14 mouse cellular contexts compared by ENCODE assay signal in genomic region chr3:24463941-24464340, GRCm38 (mm10).
"Had no signal": no experiment of that assay in that cellular context is flagged by ENCODE, and none has a peak within 500 bp of the region (broad histone marks: within the 10 kb centered on the region; RNA-seq: fewer than 3 reads in every experiment).

No protein-coding gene starts in this region.

- H3K4me3 ChIP-seq: limb, embryonic 10.5 days; liver, embryonic 15.5 days; midbrain, embryonic 13.5 days had no signal

- ATAC-seq: inflammation-experienced regulatory T-cells, adult 6 months; intestine, postnatal 0 days; lung, postnatal 0 days; midbrain, embryonic 13.5 days had no signal

- H3K27ac ChIP-seq: limb, embryonic 10.5 days; liver, embryonic 15.5 days; midbrain, embryonic 13.5 days had no signal

- H3K36me3 ChIP-seq: limb, embryonic 10.5 days; liver, embryonic 15.5 days; midbrain, embryonic 13.5 days had no signal

- H3K9me3 ChIP-seq: limb, embryonic 10.5 days; liver, embryonic 15.5 days had no signal

- H3K9ac ChIP-seq: liver, embryonic 15.5 days; midbrain, embryonic 13.5 days had no signal

- DNase-seq: kidney, adult 8-10 months; kidney, postnatal 25 days; lung, adult 2 months; lung, postnatal 36 days; right cerebral cortex, postnatal 25 days; thymus, adult 2 months; thymus, postnatal 25 days had no signal

- H3K27me3 ChIP-seq: liver, embryonic 15.5 days; midbrain, embryonic 13.5 days had no signal

- H3K4me2 ChIP-seq: liver, embryonic 11.5 days; liver, embryonic 15.5 days; midbrain, embryonic 13.5 days had no signal

- H3K4me1 ChIP-seq: limb, embryonic 10.5 days; liver, embryonic 15.5 days; midbrain, embryonic 13.5 days had no signal
